Mouse (Mus musculus) frontal cortex, postnatal 36 days (tissue): ENCODE data around the gene Ptgis.

Experiments
- DNase-seq, 2 experiments: peaks; one replicate each; pipeline ENCODE4 v3.0.0; 2022; ENCODE audit warnings: low spot score in 2 of 2

The Ptgis gene

DNA sequence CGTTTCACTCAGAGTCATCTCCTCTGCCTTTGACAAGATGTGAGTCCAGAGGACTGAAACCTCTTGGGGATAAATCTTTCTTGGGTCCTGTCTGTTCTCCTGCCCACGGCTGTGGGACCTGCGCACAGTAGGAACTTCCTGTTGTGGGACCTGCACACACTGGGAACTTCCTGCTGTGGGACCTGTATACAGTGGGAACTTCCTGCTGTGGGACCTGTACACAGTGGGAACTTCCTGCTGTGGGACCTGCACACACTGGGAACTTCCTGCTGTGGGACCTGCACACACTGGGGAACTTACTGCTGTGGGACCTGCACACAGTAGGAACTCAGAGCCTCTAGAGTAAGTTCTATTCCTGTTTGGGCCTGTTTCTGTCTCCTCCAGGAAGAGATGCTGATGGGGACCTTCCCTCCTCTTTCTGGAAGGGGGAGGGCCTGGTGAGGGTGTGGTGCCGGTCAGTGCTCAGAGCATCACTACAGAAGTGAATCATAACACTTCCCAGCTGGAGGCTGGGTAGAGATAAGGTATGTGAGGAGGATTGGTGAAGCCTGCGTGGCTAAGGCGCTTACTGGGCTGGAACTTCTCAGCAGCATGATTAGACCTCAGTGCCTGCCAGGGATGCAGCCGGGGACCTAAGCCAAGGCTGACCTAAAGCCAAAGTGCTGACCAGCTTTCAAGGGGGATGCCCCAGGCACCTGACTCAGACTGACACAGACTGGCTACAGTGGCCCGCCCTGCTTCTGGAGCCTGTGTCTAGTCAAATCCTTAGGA, 22.8 kb upstream of the Ptgis start:
- no peak for DNase-seq

DNA sequence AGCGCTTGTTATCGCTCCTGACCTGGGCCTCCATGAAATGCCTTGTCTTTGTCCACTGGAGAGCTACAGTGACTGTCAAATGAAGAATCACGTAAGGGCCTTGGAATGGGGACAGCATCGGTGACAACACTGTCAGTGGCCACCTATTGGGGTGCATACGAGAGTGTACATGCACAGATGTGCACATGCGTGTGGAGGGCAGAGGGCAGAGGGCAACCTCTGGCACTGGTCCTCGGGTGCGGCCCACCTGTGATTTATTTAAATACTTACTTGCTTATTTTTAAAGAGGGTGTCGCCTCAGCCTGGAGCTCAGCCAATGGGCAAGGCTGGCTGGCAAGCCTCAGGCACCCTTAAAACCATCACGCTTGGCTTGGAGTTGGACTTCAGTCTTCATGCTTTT, 22.0 kb upstream of the Ptgis start:
- DNase-seq: no peak

- no peak for DNase-seq
Observed at GRCm38 (mm10) chr2:167261106-167261505, 20.7 kb upstream of the Ptgis start.

DNA sequence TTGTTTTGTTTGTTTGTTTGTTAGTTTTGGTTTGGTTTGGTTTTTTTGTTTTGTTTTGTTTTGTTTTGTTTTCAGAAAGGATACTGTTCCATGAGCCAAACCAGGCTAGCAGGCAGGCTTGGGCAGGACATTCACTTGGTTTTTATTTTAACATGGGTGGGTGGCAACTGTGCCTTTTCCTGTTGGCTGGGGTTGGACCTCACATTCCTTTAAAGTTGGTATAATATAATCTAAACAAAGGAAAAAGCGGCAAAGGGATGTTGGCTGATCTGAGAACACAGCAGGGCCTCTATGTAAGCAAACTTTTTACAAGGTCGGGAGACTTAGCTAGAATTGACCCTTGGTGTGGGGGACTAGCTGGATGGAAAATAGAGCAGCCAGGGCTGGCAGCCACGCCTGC, 17.4 kb upstream of the Ptgis start:
- DNase-seq: no peak

DNA sequence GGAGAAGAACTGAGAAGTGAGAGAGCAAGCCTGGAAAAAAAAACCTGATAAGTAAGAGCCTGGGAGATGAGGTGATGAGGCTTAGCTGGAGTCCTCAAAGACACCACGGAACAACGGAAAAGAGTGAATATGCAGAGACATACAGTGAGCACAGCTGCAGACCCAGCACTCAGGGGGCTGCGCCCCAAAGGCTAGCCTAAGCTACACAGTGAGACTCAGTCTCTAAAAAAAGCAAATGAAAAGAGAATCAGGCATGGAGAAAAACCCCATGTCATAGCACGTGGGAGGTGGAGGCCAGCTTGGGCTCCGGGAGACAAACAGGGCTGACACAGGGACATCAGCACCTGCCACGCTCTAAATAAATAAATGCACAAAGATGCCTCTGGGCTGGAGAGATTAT, 14.4 kb upstream of the Ptgis start:
- DNase-seq: no peak

- no peak for DNase-seq
Observed at GRCm38 (mm10) chr2:167254185-167254584, 13.8 kb upstream of the Ptgis start.

DNA sequence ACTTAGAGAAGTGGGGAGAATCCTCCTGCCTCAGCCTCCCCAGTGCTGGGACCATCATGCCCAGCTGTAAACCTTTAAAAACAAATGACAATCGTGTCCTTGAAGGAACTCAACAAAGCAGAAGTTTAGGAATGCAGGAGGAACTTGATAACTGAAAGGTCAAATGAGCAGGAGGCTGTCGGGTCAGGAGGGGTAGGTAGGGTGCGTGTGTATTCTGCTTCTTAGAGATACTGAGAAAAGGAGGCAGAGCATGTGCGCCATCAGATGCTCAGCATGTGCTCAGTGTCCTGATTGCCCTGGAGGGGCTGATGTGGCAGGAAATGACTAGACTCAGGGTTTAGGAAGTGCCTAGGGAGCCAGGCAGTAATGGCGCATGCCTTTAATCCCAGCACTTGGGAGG, 13.1 kb upstream of the Ptgis start:
- DNase-seq: no peak

DNA sequence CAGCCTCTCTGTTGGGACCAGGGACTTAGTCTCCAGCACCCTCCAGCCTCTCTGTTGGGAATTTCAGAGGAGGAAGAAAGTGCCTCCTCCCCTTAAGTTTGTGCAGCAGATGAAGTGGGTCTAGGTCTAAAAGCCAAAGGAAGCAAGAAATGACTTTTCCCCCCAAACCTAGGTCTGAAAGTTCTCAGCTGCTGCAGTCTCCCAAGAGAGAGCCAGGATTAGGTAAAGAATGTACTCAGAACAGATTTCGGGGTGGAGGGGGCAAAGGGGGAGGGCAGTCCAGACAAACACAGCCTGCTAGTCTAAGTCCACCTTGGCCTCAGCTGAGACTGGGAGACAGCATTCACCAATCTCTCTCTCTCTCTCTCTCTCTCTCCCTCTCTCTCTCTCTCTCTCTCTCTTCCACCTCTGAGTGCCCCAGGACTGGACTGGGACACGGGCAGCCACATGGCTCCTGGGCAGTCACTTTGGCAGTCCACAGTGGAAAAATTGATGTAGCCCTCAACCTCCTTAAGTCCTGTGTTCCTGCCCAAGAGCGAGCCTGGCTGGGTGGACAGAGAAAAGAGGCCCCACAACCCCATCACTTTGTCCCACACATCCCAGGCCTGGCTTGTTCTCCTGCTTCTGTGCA, 11.8 kb upstream of the Ptgis start:
- no peak for DNase-seq

DNA sequence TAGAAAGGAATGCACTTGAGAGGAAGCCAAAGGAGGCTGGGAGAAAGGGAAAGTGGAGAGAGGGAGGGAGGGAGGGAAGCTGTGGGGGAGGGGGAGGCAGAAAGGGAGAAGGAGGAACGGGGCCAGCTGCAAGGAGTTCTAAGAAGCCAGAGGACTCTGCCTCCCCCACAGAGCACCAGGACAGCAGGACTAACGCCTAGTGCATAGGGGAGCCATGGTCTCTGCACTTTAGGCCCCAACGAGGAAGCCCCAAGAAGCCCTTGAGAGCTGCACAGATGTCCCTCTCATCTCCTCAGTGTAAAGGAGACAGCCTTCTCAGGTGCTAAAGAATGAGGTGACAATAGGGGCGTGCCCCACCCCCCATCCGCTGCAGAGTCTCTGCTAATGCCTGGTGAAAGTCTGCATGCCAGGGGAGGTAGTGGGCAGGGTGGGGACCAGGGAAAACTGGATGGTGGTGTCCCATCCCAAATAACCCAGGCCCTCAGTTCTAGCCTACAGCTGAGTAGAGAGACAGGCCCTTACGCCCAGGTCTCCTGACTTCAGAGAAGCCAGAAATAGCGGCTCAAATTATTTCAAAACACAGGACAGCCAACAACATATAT, 10.4 kb upstream of the Ptgis start:
- DNase-seq: no peak

GRCm38 (mm10) chr2:167250003-167250735, 9.8 kb upstream of the Ptgis start:
- no peak for DNase-seq

DNA sequence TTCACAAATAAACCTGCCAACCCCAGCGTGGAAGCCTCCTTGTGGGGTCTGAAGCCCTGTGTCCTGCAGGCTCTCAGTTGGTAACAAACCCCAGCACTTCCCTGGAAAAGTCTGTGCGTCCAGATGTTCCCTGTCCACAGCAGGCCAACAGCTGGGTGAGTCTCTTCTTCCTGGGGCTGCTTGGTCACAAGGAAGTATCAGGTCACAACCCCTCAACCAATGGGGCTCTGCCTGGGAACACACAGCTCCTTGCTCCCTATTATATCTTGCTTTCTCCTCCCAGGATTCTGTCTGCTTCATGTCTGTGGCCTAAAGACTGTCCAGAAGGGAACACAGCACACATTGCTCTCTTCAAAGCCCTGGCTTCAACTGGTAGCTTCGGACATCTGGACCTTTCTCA, 9.2 kb upstream of the Ptgis start:
- no peak for DNase-seq

GRCm38 (mm10) chr2:167247823-167248222, 7.4 kb upstream of the Ptgis start:
- DNase-seq: no peak

GRCm38 (mm10) chr2:167246704-167247103, 6.3 kb upstream of the Ptgis start:
- no peak for DNase-seq

GRCm38 (mm10) chr2:167244892-167245291, 4.5 kb upstream of the Ptgis start:
- no peak for DNase-seq

- DNase-seq: no peak
Observed at GRCm38 (mm10) chr2:167243831-167244563, 3.6 kb upstream of the Ptgis start.

DNA sequence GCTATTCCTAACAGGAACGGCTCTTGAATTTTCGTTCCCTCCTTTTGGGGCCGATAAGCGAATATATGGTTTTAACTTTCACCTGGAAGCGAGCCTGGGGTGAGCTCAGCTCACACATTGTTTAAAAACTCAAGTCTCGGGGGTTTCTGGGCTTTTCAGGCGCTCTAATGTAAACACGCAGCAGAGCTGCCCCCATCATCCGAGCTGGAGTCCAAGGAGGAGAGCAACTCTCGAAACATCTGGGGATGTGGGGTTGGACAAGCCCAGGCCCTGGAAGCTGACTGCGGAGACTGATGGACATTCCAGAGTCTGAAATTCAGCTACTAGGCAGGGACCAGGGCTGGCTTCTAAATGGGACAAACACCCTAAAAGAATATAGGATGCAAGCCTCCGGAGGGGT, 1.1 kb downstream of the Ptgis start:
- DNase-seq: no peak

DNA sequence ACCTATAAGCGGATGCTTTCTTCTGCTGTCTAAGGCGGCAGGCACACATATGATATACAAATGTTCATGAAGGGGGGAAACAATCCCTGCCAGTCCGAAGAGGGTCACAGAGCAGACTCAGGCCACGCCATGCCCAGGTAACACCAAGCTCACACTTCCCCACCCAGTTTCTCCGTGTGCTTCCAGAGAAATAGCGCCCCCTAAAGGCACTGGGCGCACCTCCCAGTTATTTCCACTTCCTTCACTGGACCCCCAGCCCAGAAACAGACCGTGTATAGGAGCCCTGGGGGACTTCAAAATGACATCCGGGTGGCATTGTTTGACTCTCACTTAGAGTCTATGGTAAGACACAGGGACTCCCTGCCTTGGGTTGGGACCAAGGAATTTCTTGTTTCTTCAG, 3.2 kb downstream of the Ptgis start:
- no peak for DNase-seq

DNA sequence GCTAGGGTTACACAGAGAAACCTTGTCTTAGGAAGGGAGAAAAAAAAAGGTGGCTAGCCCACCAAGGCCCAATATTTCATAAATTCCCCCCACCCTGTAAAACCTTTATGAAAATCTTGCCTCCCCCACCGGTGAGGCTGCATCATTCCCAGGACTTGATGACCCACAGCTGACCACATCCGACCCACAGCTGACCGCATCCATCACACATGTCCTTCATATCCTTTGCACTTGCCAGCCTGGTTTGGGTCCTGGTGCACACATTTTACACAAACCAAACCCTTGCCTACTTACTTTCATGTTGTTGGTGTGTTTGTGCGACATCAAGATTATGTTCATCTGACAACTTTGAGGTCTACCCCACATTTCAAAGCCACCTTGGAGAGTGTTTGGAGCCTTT, 4.2 kb downstream of the Ptgis start:
- no peak for DNase-seq

DNA sequence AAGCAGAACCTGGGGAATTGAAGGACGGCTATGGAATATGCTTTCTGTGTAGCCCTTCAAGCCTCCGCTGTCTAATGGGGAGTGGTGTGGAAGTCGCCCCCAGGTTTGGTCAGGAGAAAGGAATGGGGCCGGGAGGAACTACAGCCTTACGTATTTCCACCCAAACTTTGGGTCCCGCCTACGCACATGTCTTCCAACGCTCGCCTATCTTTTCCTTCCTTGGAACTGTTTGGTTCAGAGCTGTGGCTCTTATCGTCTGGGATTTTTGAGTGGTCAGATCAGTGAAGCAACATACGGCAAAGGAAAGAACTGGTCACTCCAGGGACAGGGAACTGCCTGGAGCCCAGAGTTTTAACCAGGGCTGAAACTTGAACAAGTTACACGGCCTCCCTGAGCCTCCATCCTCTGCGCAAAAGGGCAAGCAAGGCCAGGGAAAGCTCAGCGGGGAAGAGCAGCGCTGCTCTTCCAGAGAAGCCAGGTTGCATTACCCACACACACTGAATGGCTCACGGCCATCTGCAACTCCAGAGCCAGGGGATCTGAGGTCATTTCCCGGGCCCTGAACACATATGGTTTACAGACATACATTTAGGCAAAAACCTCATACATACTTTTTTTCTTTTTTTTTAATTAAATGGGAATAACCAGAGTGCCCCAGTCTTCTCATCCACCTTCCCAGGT, 4.9 kb downstream of the Ptgis start:
- DNase-seq: no peak

DNA sequence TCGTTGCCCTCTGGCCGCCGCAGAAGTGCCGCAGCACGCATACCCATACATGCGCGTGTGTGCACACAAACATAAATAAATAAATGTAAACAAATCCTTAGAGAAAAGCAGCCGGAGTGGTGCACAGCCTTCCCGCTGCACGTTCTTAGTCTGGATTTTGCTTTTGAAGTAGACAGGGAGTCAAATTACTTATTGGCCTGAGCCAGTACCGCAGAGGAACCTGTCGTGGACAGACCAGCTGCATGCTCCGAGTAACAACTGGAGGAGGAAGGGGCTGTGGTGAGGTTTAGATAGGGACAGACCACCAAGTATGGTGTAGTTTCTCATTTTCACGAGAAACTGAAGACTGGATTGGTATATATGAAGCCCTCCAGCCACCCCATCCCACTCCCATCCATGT, 6.6 kb downstream of the Ptgis start:
- DNase-seq: no peak

GRCm38 (mm10) chr2:167233009-167233335, 7.4 kb downstream of the Ptgis start:
- no peak for DNase-seq
